Mouse (Mus musculus) heart, postnatal 0 days (tissue): ENCODE results near the gene Gm20379.

ENCODE experiments used
- CTCF ChIP-seq: IDR thresholded peaks from 2 replicates; pipeline ENCODE4 v1.5.1; 2016; ENCODE audit warnings: antibody characterized with exemption, control low read depth, low read depth
- EP300 ChIP-seq: IDR thresholded peaks from 2 replicates; pipeline ENCODE4 v1.6.1; 2016; ENCODE audit warnings: antibody characterized with exemption, low read depth

GRCm38 (mm10) chr13:92301754-92302153 lies 4.0 kb upstream of the Gm20379 start:
- TF ChIP-seq CTCF = no peak
- TF ChIP-seq EP300 = no peak
